Mouse (Mus musculus) granulocyte monocyte progenitor cell, adult 5-6 weeks (primary cell): ENCODE data around the gene Pxdn. TPM values are rescaled to one million over a fixed set of nuclear protein-coding genes. Genes with fewer than 3 reads are reported as not detected.

Source experiments
- total RNA-seq, 2 experiments: library from RNA; stranded (forward) in 1 of 2; stranded (reverse) in 1 of 2; fragments of 200-712, 200-1000 nt in 1 of 2; fragments of >200 nt in 1 of 2; fragmentation: Nextera tagmentation in 1 of 2; gene quantifications; 2 replicates each; pipeline ENCODE4 v1.2.3; 2014 to 2017

Gene Pxdn
- total RNA-seq, 2 experiments from 2014 or later, result not detected

Other genes starting within 250 kb of the Pxdn start
- not detected in 2 replicates for gene Tpo, start 195.0 kb downstream of the Pxdn start, total RNA-seq (2014; fragmentation: Nextera tagmentation)
- gene Tpo, start 195.0 kb downstream of the Pxdn start, total RNA-seq (2017), result not detected in 2 replicates